Mouse (Mus musculus): ENCODE measurements at regions not wholly inside any gene's neighbourhood (a gene's known extent, or its start where the extent isn't known, plus 50 kb on each side); places are given as distances from the start of the nearest gene placed in this dataset.

GRCm38 (mm10) chr8:41648276-41648675, 231.4 kb upstream of the Frg1 start:
- no peak for DNase-seq

DNA sequence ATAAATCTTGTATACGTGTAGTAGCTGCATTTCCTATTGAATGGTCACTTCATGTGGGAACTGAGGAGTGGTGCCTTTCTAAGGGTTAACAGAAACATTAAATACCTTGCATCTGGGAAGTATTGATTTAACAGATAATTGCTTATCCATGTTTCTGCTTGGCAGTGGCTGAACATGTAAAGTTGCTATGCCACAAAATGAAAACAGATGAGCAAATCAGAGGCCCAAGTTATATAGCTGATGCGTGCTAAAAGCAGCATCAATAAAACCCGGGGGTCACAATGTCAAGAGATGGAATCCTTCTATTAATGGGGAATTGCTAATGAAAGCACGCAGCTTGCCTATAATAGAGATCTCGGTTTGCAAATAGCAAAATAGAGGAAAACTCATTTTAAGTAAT, 227.8 kb upstream of the Frg1 start:
- DNase-seq = no peak

DNA sequence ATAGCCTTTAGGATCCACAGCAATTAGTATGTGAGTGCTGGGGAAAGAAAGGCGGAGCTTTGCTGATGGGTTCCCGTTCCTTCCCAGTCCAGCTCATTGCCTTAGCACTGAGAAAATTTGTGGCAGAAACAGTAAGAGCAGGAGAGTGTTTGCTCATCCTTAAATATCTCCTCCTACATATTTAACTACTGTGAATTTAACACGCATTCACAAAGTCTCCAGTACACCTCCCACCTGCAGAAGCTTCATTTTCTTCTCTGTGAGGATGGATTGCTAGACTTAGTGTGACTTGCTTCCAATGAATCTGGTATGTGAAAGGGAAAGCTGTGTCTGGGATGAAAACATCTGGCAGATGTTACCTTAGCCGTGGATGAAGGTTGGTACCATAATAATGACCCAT, 207.0 kb upstream of the Frg1 start:
- DNase-seq = no peak

GRCm38 (mm10) chr8:41600255-41600654, 183.4 kb upstream of the Frg1 start:
- DNase-seq = no peak

DNA sequence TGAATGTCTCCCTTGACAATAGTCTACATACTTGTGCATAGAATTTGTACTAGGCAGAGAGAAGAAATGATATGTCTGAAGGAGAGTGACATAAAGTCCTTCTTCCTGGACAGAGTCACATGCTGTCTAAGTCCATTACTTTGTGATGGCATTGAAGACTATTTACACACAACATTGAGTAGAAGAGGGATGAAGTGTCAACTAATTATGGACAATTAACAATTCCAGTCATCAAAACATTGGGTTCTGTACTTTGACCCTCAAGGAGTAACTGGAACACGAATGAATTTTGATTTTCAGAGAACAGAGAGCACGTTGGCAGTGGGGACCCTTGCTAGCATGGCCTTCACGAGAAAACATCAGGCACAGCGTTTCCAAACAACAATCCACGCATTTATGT, 177.6 kb upstream of the Frg1 start:
- no peak for DNase-seq

DNA sequence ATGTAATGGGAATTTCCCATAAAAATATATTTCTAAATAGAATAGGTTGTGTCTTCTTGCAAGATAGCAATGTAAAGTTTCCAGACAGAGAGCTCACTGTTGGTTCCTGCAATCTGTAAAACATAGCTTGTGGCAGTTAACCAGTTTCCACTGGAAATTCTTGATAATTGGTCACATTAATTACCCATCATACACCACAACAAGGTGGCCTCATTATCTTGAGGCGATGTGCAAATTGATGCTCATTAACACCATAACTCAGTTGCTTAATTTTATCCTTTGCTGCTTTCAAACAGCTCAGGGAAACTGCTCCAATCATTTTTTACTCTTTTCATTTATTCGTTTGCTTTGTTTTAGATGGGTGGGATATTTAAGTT, 176.8 kb upstream of the Frg1 start:
- no peak for DNase-seq

GRCm38 (mm10) chr8:41592741-41593665, 176.1 kb upstream of the Frg1 start:
- no peak for DNase-seq

DNA sequence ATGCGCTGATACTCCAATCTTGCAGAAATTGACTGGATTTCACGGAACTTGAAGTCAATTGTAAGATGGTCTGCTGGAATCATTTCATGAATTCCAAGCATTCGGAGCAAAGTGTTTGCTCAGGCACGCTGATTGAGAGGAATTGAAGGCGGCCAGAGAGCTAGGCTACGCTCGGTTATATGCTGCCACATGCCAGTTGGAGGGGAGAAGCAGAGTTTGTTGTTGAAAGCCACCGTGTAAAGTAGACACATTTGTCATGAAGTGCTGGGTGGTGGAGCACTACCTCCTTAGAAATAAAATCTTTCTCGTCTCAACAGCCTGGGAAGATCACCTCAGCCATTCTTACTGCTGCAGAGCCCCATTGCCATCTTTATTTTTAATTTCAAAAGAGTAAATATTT, 175.3 kb upstream of the Frg1 start:
- DNase-seq = no peak

DNA sequence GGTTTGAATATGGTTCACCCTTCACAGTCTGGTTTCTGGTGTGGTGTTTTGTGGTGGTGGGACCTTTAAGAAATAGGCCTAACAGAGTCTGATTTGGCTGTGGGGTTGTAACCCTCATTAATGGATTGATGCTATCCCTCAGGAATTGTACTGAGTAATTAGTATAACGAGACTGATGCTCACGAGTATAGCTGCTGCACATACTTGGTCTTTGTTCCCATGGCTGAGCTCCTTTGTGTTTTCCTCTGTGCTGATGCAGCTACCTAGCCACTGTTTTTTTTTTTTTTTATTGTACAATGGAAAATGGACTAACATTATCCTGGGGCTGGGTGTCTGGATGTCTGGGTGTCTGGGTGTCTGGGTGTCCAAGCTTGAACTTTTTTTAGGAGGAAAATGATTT, 171.3 kb upstream of the Frg1 start:
- DNase-seq = no peak

DNA sequence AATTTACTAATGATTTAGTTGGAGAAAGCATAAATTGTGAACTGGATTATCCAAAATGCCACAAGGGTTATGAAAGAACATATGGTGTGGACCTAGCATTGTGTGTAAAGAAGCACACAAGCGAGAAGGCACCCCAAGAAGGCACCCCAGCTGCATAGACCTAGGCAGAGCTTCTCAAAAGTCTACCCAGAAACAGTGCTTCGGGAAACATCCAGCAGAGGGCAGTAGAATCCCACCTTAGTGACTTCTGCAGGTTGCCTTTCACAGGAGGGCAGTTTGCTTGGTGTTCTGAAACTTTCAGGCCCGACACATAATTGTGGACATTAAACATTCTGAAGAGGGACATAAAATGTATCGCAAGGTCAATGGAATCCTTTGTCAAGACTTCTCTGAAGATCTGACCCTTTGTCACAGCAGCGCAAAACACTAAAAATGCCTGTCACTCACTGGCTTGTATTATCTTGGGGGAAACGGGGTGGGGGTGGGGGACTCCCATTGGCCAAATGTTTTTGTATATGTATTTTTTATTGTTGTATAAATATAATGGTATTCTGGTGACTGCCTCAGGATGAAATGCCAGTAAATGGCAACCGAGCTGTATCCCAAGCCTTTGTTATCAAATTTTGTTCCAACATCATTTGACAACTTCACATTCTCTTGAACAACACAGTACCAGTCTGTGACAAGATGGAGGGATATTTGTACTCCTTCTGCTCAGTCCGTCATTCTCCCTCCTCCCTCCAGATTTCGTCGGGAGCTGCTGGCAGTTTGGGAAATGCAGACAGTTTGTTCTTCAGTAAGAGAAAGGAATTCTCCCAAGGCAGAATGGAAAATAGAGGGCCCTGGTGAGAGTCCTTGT, 156.4 kb upstream of the Frg1 start:
- DNase-seq = peak; percentile 18

- DNase-seq = no peak
Measured at GRCm38 (mm10) chr8:41570566-41570965, 153.7 kb upstream of the Frg1 start.

- DNase-seq = no peak
Measured at GRCm38 (mm10) chr8:41561995-41562394, 145.1 kb upstream of the Frg1 start.

DNA sequence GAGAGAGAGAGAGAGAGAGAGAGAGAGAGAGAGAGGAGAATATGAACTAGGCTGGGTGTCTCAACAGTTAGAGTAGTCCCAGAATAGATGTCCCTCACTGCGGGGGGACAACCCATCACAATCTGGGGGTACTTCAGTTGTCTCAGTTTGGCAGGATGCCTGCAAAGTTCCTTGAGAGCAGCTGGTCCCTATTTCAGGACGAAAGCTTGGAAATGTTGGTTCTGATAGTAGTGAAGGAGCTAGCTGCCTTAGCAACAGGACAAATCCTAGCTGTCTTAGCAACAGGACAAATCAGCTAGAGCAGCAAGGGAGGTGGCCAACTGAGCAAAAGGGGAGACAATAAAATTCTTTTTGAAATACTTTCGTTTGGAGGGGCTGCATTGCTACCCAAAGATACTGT, 139.9 kb upstream of the Frg1 start:
- DNase-seq = no peak

DNA sequence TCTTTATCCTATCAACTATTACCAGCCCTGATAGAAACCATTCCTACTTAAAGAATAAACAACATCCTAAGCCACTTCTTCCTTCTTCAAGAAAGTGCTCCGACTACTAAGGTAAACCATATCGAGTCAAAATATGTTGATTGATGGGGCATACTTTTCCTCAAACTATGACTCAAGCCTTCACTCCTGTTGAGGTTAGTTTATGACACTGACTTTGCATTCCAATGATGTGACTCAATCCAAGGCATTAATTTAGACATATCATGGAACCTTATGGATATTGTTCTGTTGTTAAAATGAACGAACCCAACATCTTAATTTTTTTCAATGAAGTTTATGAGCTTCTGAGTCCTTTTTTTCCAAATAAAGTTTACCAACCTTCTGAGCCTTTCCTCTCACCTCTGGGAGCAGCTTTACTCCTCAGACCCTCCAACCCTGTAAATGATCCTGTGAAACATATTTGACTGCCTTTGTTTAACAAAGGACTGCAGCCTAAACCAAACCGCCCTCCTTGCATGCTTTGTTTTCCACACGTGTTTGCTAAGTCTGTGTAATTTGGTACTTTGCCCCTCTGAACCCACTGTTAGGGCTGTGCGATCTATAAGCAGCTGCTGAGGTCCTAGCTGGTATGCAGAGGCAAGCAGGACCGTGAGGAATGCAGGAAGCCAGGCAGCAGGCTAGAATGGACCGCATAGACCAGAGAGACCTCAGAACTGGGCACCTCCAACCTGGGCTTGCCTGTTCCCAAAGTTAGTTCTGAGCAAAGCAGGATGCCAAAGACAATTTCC, 136.1 kb upstream of the Frg1 start:
- DNase-seq = no peak

DNA sequence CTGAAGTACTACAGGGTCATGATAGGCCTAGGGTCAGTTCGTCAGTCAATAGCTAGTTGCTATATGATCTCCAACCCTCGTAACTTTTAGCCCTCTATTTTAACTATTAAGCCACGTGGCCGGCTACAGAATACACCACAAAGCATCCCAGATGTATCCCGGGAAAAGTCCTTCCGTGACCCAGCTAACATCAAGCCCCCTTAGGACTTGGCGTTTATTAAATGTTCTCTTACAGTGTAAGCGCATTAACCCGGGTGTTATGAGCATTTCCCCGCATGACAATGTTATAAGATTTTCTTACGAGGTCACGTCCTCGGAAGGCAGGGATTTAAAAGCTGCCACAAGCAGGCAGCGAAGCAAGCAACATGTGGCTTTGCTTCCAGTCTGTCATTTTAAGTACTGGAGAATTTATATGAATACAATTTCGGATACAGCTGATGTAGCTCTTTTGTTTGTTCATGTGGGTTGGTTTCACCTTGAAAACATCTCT, 135.1 kb upstream of the Frg1 start:
- DNase-seq = no peak

GRCm38 (mm10) chr8:41550095-41550420, 133.2 kb upstream of the Frg1 start:
- DNase-seq = no peak

DNA sequence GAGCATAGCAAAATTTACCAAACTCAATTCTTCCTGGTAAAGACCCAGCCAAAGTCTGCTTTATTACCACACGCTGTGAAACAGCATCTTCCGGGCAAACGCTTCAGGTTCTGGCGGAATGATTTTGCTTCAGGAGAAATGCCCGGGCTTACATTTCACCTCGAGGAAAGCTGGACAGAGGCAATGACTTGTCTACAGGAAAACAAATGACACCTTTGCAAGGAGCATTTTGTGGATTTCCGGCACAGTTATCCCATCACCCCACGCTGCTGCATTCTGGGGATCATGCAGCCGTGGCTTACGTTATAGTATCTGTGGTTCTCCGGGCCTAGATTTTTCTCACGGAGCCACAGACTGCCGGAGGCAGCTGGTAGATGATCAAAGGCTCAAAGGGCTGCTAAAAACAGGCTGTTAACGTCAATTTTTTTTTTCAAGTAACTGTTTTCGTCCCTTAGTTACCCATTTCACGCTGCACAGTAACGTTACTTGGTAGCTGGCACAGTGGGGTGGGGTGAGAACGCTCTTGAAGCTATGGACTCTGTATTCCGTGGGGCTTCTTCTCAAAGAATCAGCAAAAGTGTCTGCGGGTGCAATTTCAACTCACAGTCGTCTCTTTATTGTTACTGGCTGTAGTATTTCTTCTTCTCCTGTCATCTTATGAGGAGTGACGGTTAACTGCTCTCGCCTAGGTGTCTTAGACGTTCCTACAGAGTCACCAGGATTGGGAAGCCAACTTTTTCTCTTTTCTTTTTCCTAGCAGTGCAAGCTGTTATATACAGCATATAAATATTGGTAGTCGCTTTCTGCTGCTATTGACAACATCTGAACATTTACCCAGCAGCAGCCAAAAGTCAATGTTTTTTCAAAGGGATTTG, 132.6 kb upstream of the Frg1 start:
- no peak for DNase-seq

- no peak for DNase-seq
Measured at GRCm38 (mm10) chr8:41547730-41548368, 131.0 kb upstream of the Frg1 start.

- DNase-seq = no peak
Measured at GRCm38 (mm10) chr8:41532212-41532611, 115.3 kb upstream of the Frg1 start.

- no peak for DNase-seq
Measured at GRCm38 (mm10) chr8:41529581-41529980, 112.7 kb upstream of the Frg1 start.

GRCm38 (mm10) chr8:41526283-41526682, 109.4 kb upstream of the Frg1 start:
- no peak for DNase-seq

- DNase-seq = no peak
Measured at GRCm38 (mm10) chr8:41485163-41485562, 68.3 kb upstream of the Frg1 start.
